Mouse (Mus musculus): ENCODE measurements around the gene Cacna1h. TPM values are rescaled to one million over a fixed set of nuclear protein-coding genes. Genes with fewer than 3 reads are reported as not detected.

Gene Cacna1h
- polyA plus RNA-seq, 1 experiment from 2014 or later: 5.5 TPM

DNA sequence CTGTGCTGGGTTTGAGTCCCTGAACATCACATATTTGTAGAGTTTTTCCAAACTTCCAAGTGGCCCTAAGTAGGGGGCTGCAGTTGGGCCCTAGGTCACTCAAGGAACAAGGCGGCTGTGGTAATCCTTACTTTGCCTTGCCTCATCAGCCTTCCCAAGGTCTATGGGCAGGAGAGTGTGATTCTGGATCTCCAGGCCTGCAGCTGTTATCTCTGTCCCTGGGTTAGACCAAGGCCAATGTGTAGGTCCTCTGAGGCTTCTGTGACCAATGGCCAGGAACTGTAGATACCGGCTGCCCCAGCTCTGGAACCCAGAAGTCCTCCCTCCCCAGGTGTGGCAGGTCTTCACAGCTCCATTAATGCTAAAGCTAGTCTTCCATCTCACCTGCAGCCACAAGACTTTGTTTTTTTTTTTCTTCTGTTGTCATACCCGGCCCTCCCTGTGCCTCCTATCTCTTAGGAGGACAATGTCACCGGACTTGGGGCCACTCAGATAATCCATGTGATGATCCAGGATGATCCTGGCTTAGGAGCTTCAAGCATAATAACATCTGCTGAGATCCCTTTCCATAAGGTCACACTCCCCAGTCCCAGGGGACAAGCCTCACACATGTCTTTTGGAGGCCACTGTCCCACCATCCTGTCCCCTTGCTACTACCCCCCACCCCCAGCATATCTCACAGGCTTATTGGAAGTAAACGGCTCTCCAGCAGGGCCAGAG, 18.8 kb upstream of the Cacna1h start:
- H3K9me3 ChIP-seq (replicated peaks; ENCODE audit: control insufficient read depth, low read length): no peaks in the 10 kb centered on the region
- no peak overlapping the region for H3K4me2 ChIP-seq (ENCODE audit: low read length)
- no peak overlapping the region for H3K9ac ChIP-seq (ENCODE audit: low read length)
- DNase-seq (ENCODE audit: low spot score): no peak
- no peak overlapping the region for H3K27ac ChIP-seq (ENCODE audit: low read depth, low read length)
- H3K4me3 ChIP-seq (ENCODE audit: low read depth, low read length): no peak overlapping the region
- no peaks in the 10 kb centered on the region for H3K36me3 ChIP-seq (ENCODE audit: control insufficient read depth, insufficient read depth, low read length)
- no peaks in the 10 kb centered on the region for H3K27me3 ChIP-seq (replicated peaks; ENCODE audit: control insufficient read depth, insufficient read depth, low read length)
- ATAC-seq: no peak
- H3K4me1 ChIP-seq (ENCODE audit: control insufficient read depth, insufficient read depth, low read length): no peaks in the 10 kb centered on the region
- 78% methylated on average over 5 of the region's 5 CpGs for WGBS

DNA sequence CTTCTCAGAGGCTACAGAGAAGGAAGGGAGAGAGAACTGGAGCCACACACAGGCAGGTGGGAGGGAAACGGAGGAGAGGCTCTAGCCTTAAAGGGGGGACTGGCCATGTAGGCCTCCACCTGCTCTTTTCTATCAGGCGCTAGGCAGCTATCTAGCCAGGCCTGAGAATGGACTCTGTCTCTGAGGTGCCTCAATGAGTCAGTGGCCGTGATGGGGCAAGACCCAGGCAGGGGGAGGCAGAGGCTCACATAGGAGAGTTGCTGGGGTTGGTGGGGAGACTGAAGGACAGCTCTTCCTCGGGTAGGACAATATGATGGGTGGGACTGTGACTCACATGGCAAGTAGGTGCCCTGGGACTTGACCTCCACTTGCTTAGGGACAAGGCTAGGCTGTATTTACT, 16.7 kb upstream of the Cacna1h start:
- Histone ChIP-seq H3K27me3 (replicated peaks; ENCODE audit: control insufficient read depth, insufficient read depth, low read length) (no peaks in the 10 kb centered on the region), H3K4me2 (ENCODE audit: low read length) (no peak overlapping the region), H3K27ac (ENCODE audit: low read depth, low read length) (no peak overlapping the region), H3K4me3 (ENCODE audit: low read depth, low read length) (no peak overlapping the region), H3K4me1 (ENCODE audit: control insufficient read depth, insufficient read depth, low read length) (no peaks in the 10 kb centered on the region), H3K9ac (ENCODE audit: low read length) (no peak overlapping the region), H3K36me3 (ENCODE audit: control insufficient read depth, insufficient read depth, low read length) (no peaks in the 10 kb centered on the region), H3K9me3 (replicated peaks; ENCODE audit: control insufficient read depth, low read length) (no peaks in the 10 kb centered on the region)
- WGBS: 68% methylated on average over 4 of the region's 4 CpGs
- DNase-seq (ENCODE audit: low spot score): no peak
- no peak for ATAC-seq

DNA sequence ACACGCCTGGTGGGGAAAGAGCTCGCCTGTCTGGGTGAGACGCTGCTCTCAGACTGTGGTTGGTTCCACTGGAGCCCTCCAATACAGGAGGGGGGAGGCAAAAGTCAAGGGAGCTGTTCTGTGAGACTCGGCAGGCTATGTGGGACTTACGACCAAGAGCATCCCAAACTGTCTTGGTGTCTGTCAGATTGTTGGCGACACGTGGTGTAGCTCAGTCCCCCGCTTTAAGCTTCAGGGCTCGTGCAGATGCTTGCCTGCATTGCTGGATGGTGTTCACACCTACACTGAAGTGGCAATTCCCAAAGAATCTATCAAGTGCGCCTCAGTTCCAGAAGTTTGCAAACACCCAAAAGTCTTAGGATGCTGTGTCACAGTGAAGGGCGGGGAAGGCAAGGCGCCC, 14.3 kb upstream of the Cacna1h start:
- H3K36me3 ChIP-seq (ENCODE audit: control insufficient read depth, insufficient read depth, low read length): no peaks in the 10 kb centered on the region
- H3K27me3 ChIP-seq (replicated peaks; ENCODE audit: control insufficient read depth, insufficient read depth, low read length): no peaks in the 10 kb centered on the region
- no peak overlapping the region for H3K9ac ChIP-seq (ENCODE audit: low read length)
- no peak overlapping the region for H3K27ac ChIP-seq (ENCODE audit: low read depth, low read length)
- no peak overlapping the region for H3K4me3 ChIP-seq (ENCODE audit: low read depth, low read length)
- DNase-seq (ENCODE audit: low spot score) (no peak), ATAC-seq (no peak)
- no peaks in the 10 kb centered on the region for H3K9me3 ChIP-seq (replicated peaks; ENCODE audit: control insufficient read depth, low read length)
- peaks cover 3% of the 10 kb centered on the region; the same call in 1 of the 2 replicates for H3K4me1 ChIP-seq (ENCODE audit: control insufficient read depth, insufficient read depth, low read length)
- H3K4me2 ChIP-seq (ENCODE audit: low read length): no peak overlapping the region
- 89% methylated on average over 12 of the region's 12 CpGs for WGBS

DNA sequence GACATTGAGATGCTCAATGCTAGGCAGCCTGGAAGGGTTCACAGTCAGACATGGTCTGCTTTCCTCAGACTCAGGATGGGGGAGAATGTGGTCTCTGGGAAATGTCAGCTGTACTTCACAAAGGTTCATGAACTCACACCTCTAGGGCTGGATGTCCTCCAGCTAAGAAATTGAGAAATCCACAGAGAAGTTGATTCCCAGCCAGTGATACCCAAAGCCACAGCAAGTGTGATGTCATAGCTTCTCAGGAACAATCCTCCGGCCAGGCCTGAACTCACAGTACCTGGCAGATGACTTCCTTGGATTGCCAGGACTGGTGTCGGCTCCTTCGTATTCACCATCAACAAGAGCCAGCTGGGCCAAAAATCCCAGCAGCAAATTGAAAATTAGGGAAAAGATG, 12.3 kb upstream of the Cacna1h start:
- H3K9ac ChIP-seq (ENCODE audit: low read length): no peak overlapping the region
- ATAC-seq (no peak), DNase-seq (ENCODE audit: low spot score) (no peak)
- peaks cover 3% of the 10 kb centered on the region; the same call in 1 of the 2 replicates for H3K4me1 ChIP-seq (ENCODE audit: control insufficient read depth, insufficient read depth, low read length)
- no peaks in the 10 kb centered on the region for H3K27me3 ChIP-seq (replicated peaks; ENCODE audit: control insufficient read depth, insufficient read depth, low read length)
- H3K36me3 ChIP-seq (ENCODE audit: control insufficient read depth, insufficient read depth, low read length): no peaks in the 10 kb centered on the region
- 58% methylated on average over 3 of the region's 3 CpGs for WGBS
- no peaks in the 10 kb centered on the region for H3K9me3 ChIP-seq (replicated peaks; ENCODE audit: control insufficient read depth, low read length)
- H3K4me2 ChIP-seq (ENCODE audit: low read length): no peak overlapping the region
- no peak overlapping the region for H3K4me3 ChIP-seq (ENCODE audit: low read depth, low read length)
- H3K27ac ChIP-seq (ENCODE audit: low read depth, low read length): no peak overlapping the region

DNA sequence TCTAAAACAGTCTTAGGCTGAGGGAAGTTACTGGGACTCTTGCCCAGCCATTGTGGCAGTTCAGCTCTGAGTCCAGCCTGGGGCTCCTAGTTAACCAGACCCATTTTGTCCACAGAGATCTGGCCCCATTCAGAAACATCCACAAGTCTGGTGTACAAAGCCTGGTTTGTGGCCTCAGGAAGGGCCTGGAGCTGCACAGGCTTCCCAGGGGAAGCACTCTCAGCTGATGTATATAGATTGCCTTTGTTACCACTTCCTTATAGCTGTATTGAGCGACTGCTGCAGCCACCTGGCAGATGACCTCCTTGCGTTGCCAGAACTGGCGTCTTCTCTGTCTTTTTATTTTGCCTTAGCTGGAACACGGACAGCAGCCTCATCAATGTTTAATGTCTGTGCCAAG, 11.5 kb upstream of the Cacna1h start:
- Histone ChIP-seq H3K4me1 (ENCODE audit: control insufficient read depth, insufficient read depth, low read length) (peaks cover 3% of the 10 kb centered on the region; the same call in 1 of the 2 replicates), H3K27me3 (replicated peaks; ENCODE audit: control insufficient read depth, insufficient read depth, low read length) (no peaks in the 10 kb centered on the region), H3K9ac (ENCODE audit: low read length) (no peak overlapping the region), H3K27ac (ENCODE audit: low read depth, low read length) (no peak overlapping the region), H3K36me3 (ENCODE audit: control insufficient read depth, insufficient read depth, low read length) (no peaks in the 10 kb centered on the region), H3K4me2 (ENCODE audit: low read length) (no peak overlapping the region), H3K4me3 (ENCODE audit: low read depth, low read length) (no peak overlapping the region), H3K9me3 (replicated peaks; ENCODE audit: control insufficient read depth, low read length) (no peaks in the 10 kb centered on the region)
- DNase-seq (ENCODE audit: low spot score) (no peak), ATAC-seq (no peak)
- WGBS: 66% methylated on average over 4 of the region's 4 CpGs

DNA sequence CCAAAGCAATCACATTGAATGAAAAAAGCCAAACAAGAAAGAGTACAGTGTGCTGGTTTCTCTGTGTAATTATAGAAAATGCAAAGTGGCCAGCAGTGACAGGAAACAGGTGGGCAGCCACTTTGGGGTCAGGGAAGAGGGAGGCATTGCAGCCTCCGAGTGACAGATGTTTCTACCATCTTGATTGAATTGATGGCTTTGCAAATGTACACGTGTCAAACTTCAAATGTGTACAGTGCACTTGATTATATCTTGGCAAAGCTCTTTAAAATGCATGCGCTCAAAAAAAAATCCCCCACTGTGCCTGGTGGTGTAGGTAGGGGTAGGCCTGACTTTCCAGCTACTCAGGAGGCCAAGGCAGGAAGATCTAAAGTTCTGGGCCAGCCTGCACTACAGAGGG, 9.3 kb upstream of the Cacna1h start:
- H3K27me3 ChIP-seq (replicated peaks; ENCODE audit: control insufficient read depth, insufficient read depth, low read length): no peaks in the 10 kb centered on the region
- no peak for ATAC-seq

DNA sequence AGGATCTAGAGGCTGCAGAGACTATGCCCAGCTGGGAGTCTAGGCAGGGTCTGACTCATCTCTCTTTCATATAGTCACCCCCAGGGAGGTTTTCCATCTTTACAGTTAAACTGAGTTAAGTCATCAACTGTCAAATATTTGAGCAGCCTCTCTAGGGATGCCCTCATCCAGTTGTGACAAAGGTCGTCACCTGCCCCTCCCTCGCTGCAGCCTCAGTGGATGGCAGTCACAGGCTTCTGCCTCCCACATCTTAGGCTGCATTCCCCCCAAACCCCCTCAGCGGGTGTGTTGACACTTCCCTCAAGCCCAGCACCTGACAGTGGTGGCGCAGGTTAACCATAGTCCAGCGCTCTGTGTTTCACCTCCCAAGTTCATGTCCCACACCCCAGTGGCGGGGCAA, 7.8 kb upstream of the Cacna1h start:
- DNase-seq (ENCODE audit: low spot score) (no peak), ATAC-seq (no peak)
- H3K4me1 ChIP-seq (ENCODE audit: control insufficient read depth, insufficient read depth, low read length): peaks cover 3% of the 10 kb centered on the region; the same call in 1 of the 2 replicates
- H3K36me3 ChIP-seq (ENCODE audit: control insufficient read depth, insufficient read depth, low read length): no peaks in the 10 kb centered on the region
- H3K9ac ChIP-seq (ENCODE audit: low read length): no peak overlapping the region
- 80% methylated on average over 6 of the region's 6 CpGs for WGBS
- no peak overlapping the region for H3K4me2 ChIP-seq (ENCODE audit: low read length)
- no peaks in the 10 kb centered on the region for H3K9me3 ChIP-seq (replicated peaks; ENCODE audit: control insufficient read depth, low read length)
- H3K27me3 ChIP-seq (replicated peaks; ENCODE audit: control insufficient read depth, insufficient read depth, low read length): no peaks in the 10 kb centered on the region
- H3K27ac ChIP-seq (ENCODE audit: low read depth, low read length): no peak overlapping the region
- H3K4me3 ChIP-seq (ENCODE audit: low read depth, low read length): no peak overlapping the region

More for the DNA sequence above, 9.3 kb upstream of the Cacna1h start:
- Histone ChIP-seq H3K36me3 (ENCODE audit: control insufficient read depth, insufficient read depth, low read length) (no peaks in the 10 kb centered on the region), H3K4me3 (ENCODE audit: low read depth, low read length) (no peak overlapping the region), H3K9ac (ENCODE audit: low read length) (no peak overlapping the region), H3K4me2 (ENCODE audit: low read length) (no peak overlapping the region), H3K27ac (ENCODE audit: low read depth, low read length) (no peak overlapping the region), H3K9me3 (replicated peaks; ENCODE audit: control insufficient read depth, low read length) (no peaks in the 10 kb centered on the region), H3K4me1 (ENCODE audit: control insufficient read depth, insufficient read depth, low read length) (peaks cover 3% of the 10 kb centered on the region; the same call in 1 of the 2 replicates)
- WGBS: 65% methylated on average over 3 of the region's 3 CpGs
- no peak for DNase-seq (ENCODE audit: low spot score)

DNA sequence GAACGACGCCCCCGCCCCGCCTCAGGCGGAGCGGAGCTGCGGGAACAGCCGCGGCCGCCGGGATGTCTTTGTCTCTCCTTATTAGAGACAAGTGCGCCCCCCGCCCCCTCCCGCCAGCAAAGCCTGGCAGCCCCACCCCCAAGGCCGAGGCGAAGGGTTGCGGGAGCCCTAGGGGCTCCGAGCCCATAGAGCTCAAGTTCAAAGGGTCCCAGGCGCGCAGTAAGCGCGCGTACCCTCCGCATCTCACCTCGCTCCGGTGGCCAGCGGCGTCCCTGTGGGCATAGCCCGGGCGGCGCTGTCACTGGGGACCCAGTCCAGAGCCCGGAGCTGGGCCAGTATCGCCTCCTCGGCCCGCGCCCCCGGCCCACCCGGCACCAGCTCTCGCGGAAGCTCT, 363 bp downstream of the Cacna1h start:
- DNase-seq (ENCODE audit: low spot score) (peak; percentile 55), ATAC-seq (peak; percentile 49)
- Histone ChIP-seq H3K9ac (ENCODE audit: low read length) (peak overlapping the region; percentile 86), H3K4me3 (ENCODE audit: low read depth, low read length) (peak overlapping the region; percentile 72), H3K27ac (ENCODE audit: low read depth, low read length) (peak overlapping the region; percentile 72), H3K9me3 (replicated peaks; ENCODE audit: control insufficient read depth, low read length) (no peaks in the 10 kb centered on the region), H3K4me1 (ENCODE audit: control insufficient read depth, insufficient read depth, low read length) (peaks cover 8% of the 10 kb centered on the region), H3K4me2 (ENCODE audit: low read length) (peak overlapping the region; percentile 93), H3K27me3 (replicated peaks; ENCODE audit: control insufficient read depth, insufficient read depth, low read length) (peaks cover 11% of the 10 kb centered on the region; the same call in 1 of the 2 replicates), H3K36me3 (ENCODE audit: control insufficient read depth, insufficient read depth, low read length) (no peaks in the 10 kb centered on the region)
- 2% methylated on average over 37 of the region's 40 CpGs for WGBS

DNA sequence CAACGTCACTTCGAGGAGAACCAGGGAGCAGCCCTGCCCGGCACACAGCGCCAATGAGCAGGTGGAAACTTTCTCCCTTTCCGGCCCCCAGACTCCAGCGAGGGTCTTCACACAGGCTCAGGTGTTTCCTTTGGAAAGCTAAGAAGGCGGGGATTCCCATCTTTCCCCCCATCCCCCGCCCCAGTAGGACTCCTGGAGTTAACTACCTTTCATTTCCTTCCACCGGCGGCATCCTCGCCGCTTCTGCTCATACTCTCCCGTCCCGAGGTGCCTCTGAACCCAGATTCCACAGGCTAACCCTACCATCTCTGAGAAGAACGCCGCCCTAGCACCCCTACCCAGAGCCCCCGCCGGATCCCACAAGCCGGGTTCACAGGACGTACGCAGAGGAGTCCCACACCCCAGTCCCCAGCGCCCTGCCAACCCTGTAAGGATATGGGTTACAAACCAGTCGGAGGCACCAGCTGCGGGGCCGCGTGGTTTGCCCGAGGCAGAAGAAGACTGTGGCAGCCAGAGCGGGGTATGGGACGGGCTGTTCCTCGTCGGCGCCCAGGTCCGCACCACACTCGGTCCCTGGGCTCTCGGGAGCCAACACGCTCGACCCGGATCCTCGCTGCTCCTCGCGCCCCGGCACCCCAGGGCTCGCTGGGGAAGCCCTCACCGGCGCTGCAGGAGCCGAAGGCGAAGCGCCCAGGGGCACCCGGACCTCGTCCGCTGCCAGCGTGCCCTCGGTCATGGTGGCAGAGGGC, 976 bp downstream of the Cacna1h start:
- Histone ChIP-seq H3K27me3 (replicated peaks; ENCODE audit: control insufficient read depth, insufficient read depth, low read length) (peaks cover 11% of the 10 kb centered on the region; the same call in 1 of the 2 replicates), H3K9ac (ENCODE audit: low read length) (peak overlapping the region; percentile 86), H3K4me1 (ENCODE audit: control insufficient read depth, insufficient read depth, low read length) (peaks cover 9% of the 10 kb centered on the region), H3K9me3 (replicated peaks; ENCODE audit: control insufficient read depth, low read length) (no peaks in the 10 kb centered on the region), H3K27ac (ENCODE audit: low read depth, low read length) (peak overlapping the region; percentile 72), H3K36me3 (ENCODE audit: control insufficient read depth, insufficient read depth, low read length) (no peaks in the 10 kb centered on the region), H3K4me3 (ENCODE audit: low read depth, low read length) (peak overlapping the region; percentile 72), H3K4me2 (ENCODE audit: low read length) (peak overlapping the region; percentile 93)
- ATAC-seq: peak; percentile 27; the same call in 1 of the 2 replicates
- peak; percentile 54 for DNase-seq (ENCODE audit: low spot score)
- WGBS: 2% methylated on average over 47 of the region's 53 CpGs

All from forebrain, embryonic 14.5 days (tissue).